Mouse (Mus musculus): ENCODE data around the gene Cd207.

DNA sequence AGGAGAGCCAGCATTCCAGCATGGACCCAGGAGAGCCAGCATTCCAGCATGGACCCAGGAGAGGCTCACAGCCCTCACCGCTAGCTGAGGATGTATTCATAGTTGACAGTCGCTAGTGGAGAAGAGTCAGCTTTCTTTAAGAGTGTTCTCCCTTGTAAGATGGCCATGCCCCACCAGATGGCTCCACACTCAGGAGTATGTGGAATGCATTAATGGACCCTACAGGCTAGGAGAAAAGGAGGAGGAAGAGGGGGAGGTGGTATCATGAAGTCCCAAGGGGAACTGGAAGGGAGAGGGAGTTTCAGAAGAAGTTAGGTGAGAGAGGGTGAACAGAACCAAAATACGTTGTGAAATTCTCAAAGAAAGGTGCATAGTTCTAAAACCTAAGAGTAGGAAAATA lies 18.1 kb upstream of the Cd207 start:
- no peak for TF ChIP-seq CTCF (IDR thresholded peaks at IDR 0.05; ENCODE audit: insufficient read depth, low read depth, low read length)
- TF ChIP-seq POLR2A (IDR thresholded peaks at IDR 0.05; ENCODE audit: insufficient read depth, low read depth, low read length) = no peak

Measured in olfactory bulb, adult 2 months (tissue).